17 mouse cellular contexts compared by ENCODE assay signal in genomic region chr7:25084621-25085020, GRCm38 (mm10). TPM values are rescaled to one million over a fixed set of nuclear protein-coding genes. Genes with fewer than 3 reads are reported as not detected.
DNase-seq lines count a peak whose midpoint lies in the region; ATAC-seq and TF ChIP-seq lines count a peak whose summit lies in the region.
"Had no signal": no experiment of that assay in that cellular context is flagged by ENCODE, and none has a peak within 500 bp of the region (broad histone marks: within the 10 kb centered on the region; RNA-seq: fewer than 3 reads in every experiment).

No protein-coding gene starts in this region.

- no peak for DNase-seq in hindbrain, embryonic 10.5 days (ENCODE audit: low spot score)
- peak; percentile 43 for DNase-seq in A20 (ENCODE audit: low read depth, low spot score)
- peak; percentile 71 for DNase-seq in fat pad, adult 2 months (ENCODE audit: extremely low read depth, low read depth, low spot score)
- DNase-seq in lung, postnatal 14 days: peak; percentile 13
- no peak for DNase-seq in urinary bladder, adult 2 months (ENCODE audit: low spot score)
- DNase-seq in cerebellum, adult 2 months: no peak
- no peak for DNase-seq in embryo, embryonic 10 days (ENCODE audit: low spot score)
- DNase-seq: adrenal gland, adult 8-10 months; gastrocnemius, postnatal 10 days; liver, embryonic 13.5 days; thymus, postnatal 14 days had no signal

- no peaks in the 10 kb centered on the region for H3K27me3 ChIP-seq in hindbrain, embryonic 12.5 days
- H3K27me3 ChIP-seq in hindbrain, embryonic 10.5 days (ENCODE audit: insufficient read depth, poor library complexity, severe bottlenecking): no peaks in the 10 kb centered on the region
- H3K27me3 ChIP-seq in cerebellum, adult 2 months (ENCODE audit: control insufficient read depth, insufficient read depth, low read length): no peaks in the 10 kb centered on the region
- H3K27me3 ChIP-seq: embryonic facial prominence, embryonic 15.5 days; forebrain, embryonic 15.5 days; liver, embryonic 13.5 days; neural tube, embryonic 15.5 days had no signal

- no peak overlapping the region for H3K9ac ChIP-seq in hindbrain, embryonic 12.5 days
- H3K9ac ChIP-seq: embryonic facial prominence, embryonic 15.5 days; forebrain, embryonic 15.5 days; neural tube, embryonic 15.5 days had no signal

- TF ChIP-seq POLR2A in cerebellum, adult 2 months (IDR thresholded peaks at IDR 0.05; ENCODE audit: borderline replicate concordance, insufficient read depth, low read length): no peak

- peaks cover 24% of the 10 kb centered on the region for H3K4me1 ChIP-seq in hindbrain, embryonic 12.5 days
- peaks cover 29% of the 10 kb centered on the region for H3K4me1 ChIP-seq in hindbrain, embryonic 10.5 days (replicated peaks)
- no peaks in the 10 kb centered on the region for H3K4me1 ChIP-seq in cerebellum, adult 2 months (ENCODE audit: control insufficient read depth, insufficient read depth, low read length)
- H3K4me1 ChIP-seq: forebrain, embryonic 15.5 days had no signal

- H3K36me3 ChIP-seq in hindbrain, embryonic 12.5 days: peaks cover 63% of the 10 kb centered on the region
- H3K36me3 ChIP-seq in hindbrain, embryonic 10.5 days: peaks cover 71% of the 10 kb centered on the region

- H3K9me3 ChIP-seq in hindbrain, embryonic 12.5 days (replicated peaks): no peaks in the 10 kb centered on the region
- 0 out of 2 replicates have a peak, but pooled peaks cover 3% of the 10 kb centered on the region for H3K9me3 ChIP-seq in hindbrain, embryonic 10.5 days
- H3K9me3 ChIP-seq: embryonic facial prominence, embryonic 15.5 days; forebrain, embryonic 15.5 days; liver, embryonic 13.5 days; neural tube, embryonic 15.5 days had no signal

- no peak overlapping the region for H3K4me2 ChIP-seq in hindbrain, embryonic 12.5 days (replicated peaks)
- H3K4me2 ChIP-seq: embryonic facial prominence, embryonic 15.5 days; forebrain, embryonic 15.5 days; liver, embryonic 13.5 days; neural tube, embryonic 15.5 days had no signal

- H3K27ac ChIP-seq in hindbrain, embryonic 12.5 days: 0 out of 2 replicates have a peak overlapping the region, but pooled peaks have one; percentile 2
- H3K27ac ChIP-seq in hindbrain, embryonic 10.5 days: no peak overlapping the region
- no peak overlapping the region for H3K27ac ChIP-seq in cerebellum, adult 2 months (ENCODE audit: insufficient read depth, low read length)
- H3K27ac ChIP-seq: embryonic facial prominence, embryonic 15.5 days; forebrain, embryonic 15.5 days; left cerebral cortex, adult 2 months; liver, embryonic 13.5 days; neural tube, embryonic 15.5 days had no signal

- ATAC-seq in hindbrain, embryonic 12.5 days (ENCODE audit: low FRiP score): no peak
- ATAC-seq: forebrain, embryonic 15.5 days; midbrain, embryonic 16.5 days had no signal

- TF ChIP-seq CTCF in cerebellum, adult 2 months (IDR thresholded peaks at IDR 0.05; ENCODE audit: borderline replicate concordance, insufficient read depth, low read depth, low read length): no peak

- WGBS in hindbrain, embryonic 12.5 days: 85% methylated on average over 5 of the region's 5 CpGs
- 90% methylated on average over 5 of the region's 5 CpGs for WGBS in hindbrain, embryonic 10.5 days
- WGBS in cerebellum, adult 2 months: 85% methylated on average over 5 of the region's 5 CpGs

- no peak overlapping the region for H3K4me3 ChIP-seq in hindbrain, embryonic 12.5 days
- no peak overlapping the region for H3K4me3 ChIP-seq in hindbrain, embryonic 10.5 days
- no peak overlapping the region for H3K4me3 ChIP-seq in cerebellum, adult 2 months (replicated peaks; ENCODE audit: insufficient read depth, low read depth, low read length)
- H3K4me3 ChIP-seq: embryonic facial prominence, embryonic 15.5 days; forebrain, embryonic 15.5 days; left cerebral cortex, adult 2 months; liver, embryonic 13.5 days; neural tube, embryonic 15.5 days had no signal

RNA-seq across cellular contexts. Expression of gene Zfp574, which starts 12.3 kb away (rescaled TPM):
- 39.8 and 40.8 TPM in 2 replicates for polyA plus RNA-seq in hindbrain, embryonic 12.5 days (2016; fragmentation: Nextera tagmentation; extraction: Ambion mirVana)
- polyA plus RNA-seq in hindbrain, embryonic 10.5 days (2016; fragmentation: Nextera tagmentation; extraction: Ambion mirVana): 44.4 and 45.9 TPM in 2 replicates
- polyA plus RNA-seq in urinary bladder, adult 2 months (2012; rRNA removed): 23.1 and 27.7 TPM in 2 replicates
- 44.3 and 45.7 TPM in 2 replicates for polyA plus RNA-seq in cerebellum, adult 2 months (2012; rRNA removed)

RNA-seq across cellular contexts. Expression of gene Grik5, which starts 12.5 kb away (rescaled TPM):
- 16.5 and 17.1 TPM in 2 replicates for polyA plus RNA-seq in hindbrain, embryonic 12.5 days (2016; fragmentation: Nextera tagmentation; extraction: Ambion mirVana)
- 5.5 and 7.9 TPM in 2 replicates for polyA plus RNA-seq in hindbrain, embryonic 10.5 days (2016; fragmentation: Nextera tagmentation; extraction: Ambion mirVana)
- 30.7 and 34.7 TPM in 2 replicates for polyA plus RNA-seq in urinary bladder, adult 2 months (2012; rRNA removed)
- 74.6 and 77.4 TPM in 2 replicates for polyA plus RNA-seq in cerebellum, adult 2 months (2012; rRNA removed)

Comparison
In these comparisons a context has a peak if more than half of its experiments do, and no peak if none do; other contexts are left out.
1. DNase-seq: peak in A20 (single experiment), fat pad, adult 2 months (single experiment) and lung, postnatal 14 days (single experiment); none in hindbrain, embryonic 10.5 days (single experiment), urinary bladder, adult 2 months (single experiment), cerebellum, adult 2 months (0 of 2) and embryo, embryonic 10 days (single experiment).